Mouse (Mus musculus) heart, adult 2 months (tissue): ENCODE results near the gene Blnk.

ENCODE experiments used
- CTCF ChIP-seq: fragments of 200-600 bp; IDR thresholded peaks from 2 replicates; pipeline ENCODE4 v1.8.1; 2022; ENCODE audit warnings: antibody characterized with exemption, mild to moderate bottlenecking, moderate library complexity
- EP300 ChIP-seq: fragments of 200-500 bp; IDR thresholded peaks from 2 replicates; pipeline ENCODE4 v1.6.1; 2011; ENCODE audit warnings: low read depth, low read length, control low read depth; ENCODE audit not compliant: insufficient read depth
- POLR2A ChIP-seq: fragments of 200-500 bp; IDR thresholded peaks from 2 replicates; pipeline ENCODE4 v1.6.1; 2011; ENCODE audit warnings: mild to moderate bottlenecking, low read depth, low read length, control low read depth; ENCODE audit not compliant: insufficient read depth

GRCm38 (mm10) chr19:40976946-40977917 is 17.1 kb downstream of the Blnk start:
- TF ChIP-seq CTCF (no peak), POLR2A (no peak), EP300 (no peak)
